Mouse (Mus musculus): ENCODE measurements around the gene Rpf2. TPM values are rescaled to one million over a fixed set of nuclear protein-coding genes. Genes with fewer than 3 reads are reported as not detected.

Rpf2 gene
- 16.3 to 22.5 TPM (median 19.1 TPM) in 4 replicates for total RNA-seq (2023)

GRCm38 (mm10) chr10:40246374-40247165, at the start of gene Rpf2:
Rpf2 (minus strand) TSS chr10:40247036.

GRCm38 (mm10) chr10:40257414-40258255, 10.8 kb upstream of the Rpf2 start, which contains the start of gene Gtf3c6:
Gtf3c6 (minus strand) TSS chr10:40258108.

Other genes starting within 250 kb of the Rpf2 start
- 0.47 TPM in 1 of 4 replicates, not detected in the others for gene Mfsd4b1, start 221.8 kb downstream of the Rpf2 start, total RNA-seq (2023)
- gene Slc16a10, start 104.8 kb downstream of the Rpf2 start, total RNA-seq (2023), result 9.0 to 13.1 TPM (median 10.1 TPM) in 4 replicates
- gene Gtf3c6, start 11.1 kb upstream of the Rpf2 start, total RNA-seq (2023), result 23.2 to 31.2 TPM (median 27.4 TPM) in 4 replicates
- gene Amd1, start 55.1 kb upstream of the Rpf2 start, total RNA-seq (2023), result 39.3 to 47.1 TPM (median 42.1 TPM) in 4 replicates
- 50.3 to 53.5 TPM (median 53.0 TPM) in 4 replicates for gene Cdk19, start 92.5 kb upstream of the Rpf2 start, total RNA-seq (2023)